ENCODE assay signal across 8 mouse cellular contexts in genomic region chr1:128592961-128593501, GRCm38 (mm10). TPM values are rescaled to one million over a fixed set of nuclear protein-coding genes. Genes with fewer than 3 reads are reported as not detected.
DNase-seq lines count a peak whose midpoint lies in the region; ATAC-seq lines count a peak whose summit lies in the region.

No protein-coding gene starts in this region.

- peak; percentile 26 for DNase-seq in ovary, postnatal 36 days (ENCODE audit: low spot score)
- DNase-seq in ovary, postnatal 10 days (ENCODE audit: low spot score) = no peak
- peak; percentile 46 to 58 for DNase-seq in kidney, postnatal 4 days
- peak; percentile 74 for DNase-seq in neural tube, embryonic 11.5 days (ENCODE audit: low spot score)
- peak; percentile 41 for DNase-seq in yolk sac, embryonic 10.5 days (ENCODE audit: low spot score)

- H3K27me3 ChIP-seq in embryonic facial prominence, embryonic 12.5 days = peaks cover 38% of the 10 kb centered on the region
- H3K27me3 ChIP-seq in heart, embryonic 11.5 days (ENCODE audit: control insufficient read depth, insufficient read depth, low read length) = peaks cover 40% of the 10 kb centered on the region
- H3K27me3 ChIP-seq in liver, embryonic 15.5 days = peaks cover 73% of the 10 kb centered on the region
- H3K27me3 ChIP-seq in neural tube, embryonic 11.5 days (ENCODE audit: control insufficient read depth, insufficient read depth, low read length) = no peaks in the 10 kb centered on the region

- H3K4me2 ChIP-seq in embryonic facial prominence, embryonic 12.5 days (replicated peaks) = peak overlapping the region; percentile 88
- H3K4me2 ChIP-seq in heart, embryonic 11.5 days = peak overlapping the region; percentile 96
- H3K4me2 ChIP-seq in liver, embryonic 15.5 days = peak overlapping the region; percentile 72
- peak overlapping the region; percentile 79 for H3K4me2 ChIP-seq in neural tube, embryonic 11.5 days (ENCODE audit: low read depth)

- under 1% methylated on average over 24 of the region's 24 CpGs for WGBS in embryonic facial prominence, embryonic 12.5 days
- WGBS in heart, embryonic 11.5 days (ENCODE audit: insufficient replicate concordance) = 1% methylated on average over 24 of the region's 24 CpGs
- under 1% methylated on average over 24 of the region's 24 CpGs for WGBS in liver, embryonic 15.5 days (ENCODE audit: insufficient replicate concordance)
- under 1% methylated on average over 19 of the region's 24 CpGs for WGBS in neural tube, embryonic 11.5 days

- H3K27ac ChIP-seq in embryonic facial prominence, embryonic 12.5 days = 0 out of 2 replicates have a peak overlapping the region, but pooled peaks have one; percentile 36
- H3K27ac ChIP-seq in heart, embryonic 11.5 days (ENCODE audit: low read depth, low read length) = no peak overlapping the region
- H3K27ac ChIP-seq in liver, embryonic 15.5 days (replicated peaks) = no peak overlapping the region
- H3K27ac ChIP-seq in neural tube, embryonic 11.5 days (ENCODE audit: low read depth, low read length) = no peak overlapping the region; the same call in 1 of the 2 replicates

- 0 out of 2 replicates have a peak overlapping the region, but pooled peaks have one; percentile 34 for H3K9ac ChIP-seq in embryonic facial prominence, embryonic 12.5 days
- H3K9ac ChIP-seq in heart, embryonic 11.5 days (ENCODE audit: low read depth, low read length) = 0 out of 2 replicates have a peak overlapping the region, but pooled peaks have one; percentile 34
- no peak overlapping the region for H3K9ac ChIP-seq in liver, embryonic 15.5 days
- peak overlapping the region; percentile 41 for H3K9ac ChIP-seq in neural tube, embryonic 11.5 days (ENCODE audit: low read length)

- no peaks in the 10 kb centered on the region for H3K9me3 ChIP-seq in embryonic facial prominence, embryonic 12.5 days
- H3K9me3 ChIP-seq in heart, embryonic 11.5 days (replicated peaks; ENCODE audit: control insufficient read depth, low read length) = no peaks in the 10 kb centered on the region
- H3K9me3 ChIP-seq in liver, embryonic 15.5 days (replicated peaks) = no peaks in the 10 kb centered on the region
- no peaks in the 10 kb centered on the region for H3K9me3 ChIP-seq in neural tube, embryonic 11.5 days (ENCODE audit: control insufficient read depth, low read length)

- H3K4me1 ChIP-seq in embryonic facial prominence, embryonic 12.5 days = peaks cover 33% of the 10 kb centered on the region; the same call in 1 of the 2 replicates
- H3K4me1 ChIP-seq in heart, embryonic 11.5 days (ENCODE audit: control insufficient read depth, insufficient read depth, low read length) = peaks cover 11% of the 10 kb centered on the region
- H3K4me1 ChIP-seq in liver, embryonic 15.5 days (replicated peaks) = peaks cover 15% of the 10 kb centered on the region; the same call in 1 of the 2 replicates
- peaks cover 31% of the 10 kb centered on the region for H3K4me1 ChIP-seq in neural tube, embryonic 11.5 days (ENCODE audit: control insufficient read depth, insufficient read depth, low read length)

- ATAC-seq in embryonic facial prominence, embryonic 12.5 days (ENCODE audit: insufficient number of reproducible peaks, insufficient read depth, low FRiP score, low TSS enrichment) = peak; percentile 23
- peak; percentile 49; the same call in 1 of the 2 replicates for ATAC-seq in heart, embryonic 11.5 days (replicated peaks; ENCODE audit: insufficient number of reproducible peaks, low FRiP score, low TSS enrichment)
- ATAC-seq in liver, embryonic 15.5 days (ENCODE audit: insufficient read depth) = no peak
- ATAC-seq in neural tube, embryonic 11.5 days (ENCODE audit: insufficient read depth, low FRiP score, low TSS enrichment) = peak; percentile 62

- peak overlapping the region; percentile 55 for H3K4me3 ChIP-seq in embryonic facial prominence, embryonic 12.5 days
- peak overlapping the region; percentile 65 for H3K4me3 ChIP-seq in heart, embryonic 11.5 days (ENCODE audit: low read depth, low read length)
- H3K4me3 ChIP-seq in liver, embryonic 15.5 days (replicated peaks) = peak overlapping the region; percentile 53
- peak overlapping the region; percentile 82 for H3K4me3 ChIP-seq in neural tube, embryonic 11.5 days (ENCODE audit: low read depth, low read length)

- no peaks in the 10 kb centered on the region for H3K36me3 ChIP-seq in embryonic facial prominence, embryonic 12.5 days
- no peaks in the 10 kb centered on the region for H3K36me3 ChIP-seq in heart, embryonic 11.5 days (ENCODE audit: control insufficient read depth, insufficient read depth, low read length)
- H3K36me3 ChIP-seq in liver, embryonic 15.5 days (replicated peaks) = no peaks in the 10 kb centered on the region
- H3K36me3 ChIP-seq in neural tube, embryonic 11.5 days (ENCODE audit: control insufficient read depth, insufficient read depth, low read length) = no peaks in the 10 kb centered on the region; the same call in 1 of the 2 replicates

RNA-seq across cellular contexts. Expression of gene Cxcr4, which starts 0.9 kb away (rescaled TPM):
- 4.6 and 4.8 TPM in 2 replicates for polyA plus RNA-seq in embryonic facial prominence, embryonic 12.5 days (2016; fragmentation: Nextera tagmentation; extraction: Ambion mirVana)
- polyA plus RNA-seq in heart, embryonic 11.5 days (2014; fragmentation: Nextera tagmentation; extraction: Ambion mirVana) = 1.1 and 1.9 TPM in 2 replicates
- polyA plus RNA-seq in liver, embryonic 15.5 days (2015; fragmentation: Nextera tagmentation; extraction: Ambion mirVana) = 2.1 TPM in 2 replicates
- 15.5 TPM in 2 replicates for polyA plus RNA-seq in neural tube, embryonic 11.5 days (2014; fragmentation: Nextera tagmentation; extraction: Ambion mirVana)
